Mouse (Mus musculus): Measurements from ENCODE around the gene Gria3. TPM values are rescaled to one million over a fixed set of nuclear protein-coding genes. Genes with fewer than 3 reads are reported as not detected.

Gria3 gene
- 7.4 and 11.3 TPM in 2 replicates for polyA plus RNA-seq (2014; fragmentation: Nextera tagmentation; extraction: Ambion mirVana)

DNA sequence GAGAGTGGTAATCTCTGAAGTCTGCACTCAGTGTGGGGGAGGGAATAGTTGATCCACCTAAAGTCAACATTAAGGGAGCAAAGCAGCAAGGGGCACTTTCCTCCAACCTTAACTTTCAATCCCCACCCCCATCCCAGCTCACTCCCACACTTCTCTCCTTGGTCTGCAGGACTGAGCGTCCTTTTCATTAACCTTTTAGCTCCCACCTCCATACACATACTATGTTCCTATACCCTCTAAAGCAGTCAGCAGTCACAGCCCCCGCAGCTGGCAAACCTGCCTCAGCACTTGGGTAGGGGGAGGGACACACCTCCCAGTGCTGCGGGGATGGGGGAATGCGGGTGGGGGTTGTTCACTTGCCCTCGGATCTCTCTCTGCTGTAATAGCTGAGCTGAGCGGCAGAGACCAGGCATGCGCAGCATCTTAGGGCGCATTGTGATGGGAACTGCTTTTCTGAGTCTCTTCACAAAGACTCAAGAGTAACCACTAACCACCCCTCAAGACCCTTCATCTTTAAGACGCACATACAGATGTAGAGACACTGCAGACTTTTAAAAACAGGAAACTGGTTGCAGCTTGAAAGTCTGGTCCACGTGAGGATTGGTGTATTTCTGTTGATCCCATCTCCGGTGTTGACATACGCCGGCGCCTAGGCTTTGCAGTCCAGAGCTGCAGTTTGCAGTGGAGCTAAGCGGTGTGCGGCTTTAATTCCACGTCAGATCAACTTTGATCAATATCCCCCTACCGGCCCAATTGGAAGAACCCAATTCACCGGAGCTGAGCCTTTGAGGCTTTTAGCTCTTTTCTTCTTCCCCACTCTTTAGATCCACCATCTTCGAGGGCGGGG, at the start of gene Gria3:
Gene Gria3, plus strand, starts transcription at position 797 of the 847 bp plus-strand sequence.
- no peak for TF ChIP-seq CTCF (IDR thresholded peaks at IDR 0.05; ENCODE audit: low read depth)
- 12% methylated on average over 21 of the region's 21 CpGs for WGBS
- H3K4me1 ChIP-seq (ENCODE audit: insufficient read depth), result no peaks in the 10 kb centered on the region
- peak within 1 kb of the TSS; percentile 13; the same call in 1 of the 2 replicates for H3K27ac ChIP-seq (ENCODE audit: low read depth)
- no peaks in the 10 kb centered on the region for H3K36me3 ChIP-seq (ENCODE audit: insufficient read depth)
- no peaks in the 10 kb centered on the region for H3K9me3 ChIP-seq (ENCODE audit: low read depth, low read length)
- H3K9ac ChIP-seq, result peak within 1 kb of the TSS; percentile 23
- DNase-seq, result peak; percentile 54
- H3K4me2 ChIP-seq, result peak within 1 kb of the TSS; percentile 62
- H3K4me3 ChIP-seq (ENCODE audit: low read depth, low read length), result peak within 1 kb of the TSS; percentile 39
- no peaks in the 10 kb centered on the region for H3K27me3 ChIP-seq (ENCODE audit: insufficient read depth, low read length)
- peak; percentile 81 for ATAC-seq (ENCODE audit: insufficient read depth)

DNA sequence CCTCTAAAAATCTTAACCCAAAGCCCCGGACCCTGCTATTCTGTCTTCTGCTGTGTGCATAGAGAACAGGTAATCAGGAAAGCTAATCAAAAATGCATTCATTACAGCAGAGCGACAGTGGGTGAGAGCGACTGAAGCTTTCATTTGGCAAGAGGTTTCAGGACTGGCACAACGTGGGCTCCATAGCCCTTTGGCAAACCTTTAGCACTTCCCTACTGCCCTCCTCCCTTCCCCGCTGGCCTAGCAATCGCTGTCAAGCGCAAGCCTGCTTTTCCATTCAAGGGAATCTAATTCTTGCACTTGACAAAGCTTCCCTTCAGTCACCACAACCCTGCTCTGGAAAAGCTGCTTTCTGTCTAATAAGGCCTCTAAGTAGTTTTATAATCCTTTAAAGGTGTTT, 13.6 kb upstream of the Gria3 start:
- H3K36me3 ChIP-seq (ENCODE audit: insufficient read depth), result no peaks in the 10 kb centered on the region
- WGBS, result 66% methylated on average over 7 of the region's 7 CpGs
- no peaks in the 10 kb centered on the region for H3K4me1 ChIP-seq (ENCODE audit: insufficient read depth)
- no peak overlapping the region for H3K27ac ChIP-seq (ENCODE audit: low read depth)
- DNase-seq (no peak), ATAC-seq (ENCODE audit: insufficient read depth) (no peak)
- H3K9ac ChIP-seq, result no peak overlapping the region
- no peaks in the 10 kb centered on the region for H3K9me3 ChIP-seq (ENCODE audit: low read depth, low read length)
- no peaks in the 10 kb centered on the region for H3K27me3 ChIP-seq (ENCODE audit: insufficient read depth, low read length)
- no peak for TF ChIP-seq CTCF (IDR thresholded peaks at IDR 0.05; ENCODE audit: low read depth)
- H3K4me2 ChIP-seq, result no peak overlapping the region
- no peak overlapping the region for H3K4me3 ChIP-seq (ENCODE audit: low read depth, low read length)

DNA sequence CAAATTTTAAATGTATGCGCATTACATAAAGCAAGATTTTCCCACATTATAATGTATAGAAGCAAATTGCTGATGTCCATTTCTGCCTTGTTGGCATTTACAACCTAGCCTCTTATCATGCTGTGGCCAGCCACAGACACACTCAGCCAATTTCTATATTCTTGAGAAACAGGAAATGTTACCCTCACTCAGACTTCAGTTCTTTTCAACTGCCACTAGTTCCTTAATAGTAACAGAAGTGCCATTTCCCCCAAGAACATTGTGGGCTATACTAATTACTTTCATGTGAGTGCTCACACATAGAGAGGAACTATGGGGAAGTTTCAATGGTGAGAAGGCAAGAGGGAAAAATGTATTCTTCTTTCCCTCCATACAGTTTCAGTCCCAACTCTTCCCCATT, 11.6 kb upstream of the Gria3 start:
- Histone ChIP-seq H3K27me3 (ENCODE audit: insufficient read depth, low read length) (no peaks in the 10 kb centered on the region), H3K36me3 (ENCODE audit: insufficient read depth) (no peaks in the 10 kb centered on the region), H3K27ac (ENCODE audit: low read depth) (no peak overlapping the region), H3K4me1 (ENCODE audit: insufficient read depth) (no peaks in the 10 kb centered on the region), H3K4me2 (no peak overlapping the region), H3K9me3 (ENCODE audit: low read depth, low read length) (no peaks in the 10 kb centered on the region), H3K9ac (no peak overlapping the region), H3K4me3 (ENCODE audit: low read depth, low read length) (no peak overlapping the region)
- TF ChIP-seq CTCF (IDR thresholded peaks at IDR 0.05; ENCODE audit: low read depth), result no peak
- ATAC-seq (ENCODE audit: insufficient read depth) (no peak), DNase-seq (no peak)
- 93% methylated on average over 1 of the region's 1 CpGs for WGBS

DNA sequence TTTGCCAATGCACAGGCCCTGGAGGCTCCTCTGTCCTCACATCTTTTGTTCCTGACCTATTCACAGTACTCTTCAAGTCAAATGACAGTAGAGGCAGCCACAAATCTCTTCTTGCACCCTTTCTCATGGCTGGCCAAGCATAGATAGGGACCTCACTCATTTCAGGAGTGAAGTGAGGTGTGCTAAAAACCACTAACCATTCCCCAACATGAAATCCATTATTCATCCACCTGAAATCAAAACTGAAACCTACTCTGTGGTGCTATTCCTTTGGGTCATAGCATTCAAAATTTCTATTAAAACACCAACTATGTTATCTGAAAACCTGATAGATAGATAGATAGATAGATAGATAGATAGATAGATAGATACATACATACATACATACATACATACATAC, 2.2 kb upstream of the Gria3 start:
- H3K27ac ChIP-seq (ENCODE audit: low read depth), result no peak overlapping the region
- H3K4me2 ChIP-seq, result no peak overlapping the region
- H3K9me3 ChIP-seq (ENCODE audit: low read depth, low read length), result no peaks in the 10 kb centered on the region
- H3K27me3 ChIP-seq (ENCODE audit: insufficient read depth, low read length), result no peaks in the 10 kb centered on the region
- no peak for TF ChIP-seq CTCF (IDR thresholded peaks at IDR 0.05; ENCODE audit: low read depth)
- DNase-seq, result no peak
- no peak for ATAC-seq (ENCODE audit: insufficient read depth)
- H3K9ac ChIP-seq, result no peak overlapping the region
- no peaks in the 10 kb centered on the region for H3K4me1 ChIP-seq (ENCODE audit: insufficient read depth)
- no peaks in the 10 kb centered on the region for H3K36me3 ChIP-seq (ENCODE audit: insufficient read depth)
- H3K4me3 ChIP-seq (ENCODE audit: low read depth, low read length), result no peak overlapping the region

DNA sequence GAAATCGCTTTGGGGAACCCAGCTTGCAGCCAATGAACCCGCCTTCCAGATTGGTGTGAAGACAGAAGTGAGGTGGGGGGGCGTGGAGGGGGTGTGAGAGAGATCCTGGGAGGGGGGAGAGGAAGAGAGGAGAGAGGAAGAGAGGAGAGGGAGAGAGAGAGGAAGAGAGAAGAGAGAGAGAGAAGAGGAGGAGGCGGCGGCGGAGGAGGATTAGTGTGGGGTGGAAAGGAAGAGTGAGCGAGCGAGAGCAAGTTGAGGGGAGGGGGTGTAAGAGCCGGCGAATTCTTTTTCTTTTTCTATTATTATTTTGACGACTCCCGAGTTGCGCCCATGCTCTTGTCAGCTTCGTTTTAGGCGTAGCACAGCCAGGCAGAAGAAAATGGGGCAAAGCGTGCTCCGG, 532 bp downstream of the Gria3 start:
- no peak for TF ChIP-seq CTCF (IDR thresholded peaks at IDR 0.05; ENCODE audit: low read depth)
- no peaks in the 10 kb centered on the region for H3K36me3 ChIP-seq (ENCODE audit: insufficient read depth)
- ATAC-seq (ENCODE audit: insufficient read depth), result no peak
- 9% methylated on average over 17 of the region's 17 CpGs for WGBS
- H3K27me3 ChIP-seq (ENCODE audit: insufficient read depth, low read length), result no peaks in the 10 kb centered on the region
- no peaks in the 10 kb centered on the region for H3K9me3 ChIP-seq (ENCODE audit: low read depth, low read length)
- no peak overlapping the region for H3K27ac ChIP-seq (ENCODE audit: low read depth)
- peak overlapping the region; percentile 62 for H3K4me2 ChIP-seq
- H3K4me3 ChIP-seq (ENCODE audit: low read depth, low read length), result peak overlapping the region; percentile 39
- peak; percentile 19 for DNase-seq
- peak overlapping the region; percentile 18; the same call in 1 of the 2 replicates for H3K9ac ChIP-seq
- H3K4me1 ChIP-seq (ENCODE audit: insufficient read depth), result no peaks in the 10 kb centered on the region

DNA sequence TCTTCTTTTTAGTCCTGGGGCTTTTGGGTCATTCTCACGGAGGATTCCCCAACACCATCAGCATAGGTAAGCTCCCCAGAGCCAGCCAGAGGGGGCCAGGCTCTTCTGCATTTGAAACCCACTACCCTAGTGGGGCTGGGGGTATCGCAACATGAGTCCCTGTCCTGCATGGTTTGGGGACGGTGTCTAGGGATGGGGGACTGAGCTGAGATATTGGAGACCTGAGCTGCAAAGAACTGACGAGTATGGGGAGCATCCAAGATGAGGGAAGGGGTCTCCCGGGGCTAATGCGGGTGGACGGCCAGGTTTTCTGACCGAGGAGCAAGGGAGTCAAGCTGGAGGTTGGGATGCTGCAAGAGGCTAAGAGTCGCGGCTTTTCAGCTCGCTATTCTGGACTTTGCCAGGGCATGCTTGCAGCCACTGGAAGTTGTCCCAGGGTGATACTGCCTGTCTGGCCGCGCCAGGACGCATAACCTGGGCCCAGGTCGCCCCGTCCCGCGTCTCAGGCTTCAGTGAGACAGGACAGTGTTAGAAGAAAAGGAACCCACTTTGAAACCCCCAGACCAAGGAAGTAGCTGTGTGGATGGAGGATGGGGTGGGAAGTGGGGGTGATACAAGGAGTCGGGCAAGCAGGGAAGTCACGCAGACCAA, 1.1 kb downstream of the Gria3 start:
- Histone ChIP-seq H3K9me3 (ENCODE audit: low read depth, low read length) (no peaks in the 10 kb centered on the region), H3K27me3 (ENCODE audit: insufficient read depth, low read length) (no peaks in the 10 kb centered on the region), H3K9ac (peak overlapping the region; percentile 18), H3K36me3 (ENCODE audit: insufficient read depth) (no peaks in the 10 kb centered on the region), H3K27ac (ENCODE audit: low read depth) (peak overlapping the region; percentile 13; the same call in 1 of the 2 replicates), H3K4me3 (ENCODE audit: low read depth, low read length) (peak overlapping the region; percentile 39), H3K4me2 (peak overlapping the region; percentile 62), H3K4me1 (ENCODE audit: insufficient read depth) (no peaks in the 10 kb centered on the region)
- DNase-seq (peak; percentile 36), ATAC-seq (ENCODE audit: insufficient read depth) (peak; percentile 36; the same call in 1 of the 2 replicates)
- no peak for TF ChIP-seq CTCF (IDR thresholded peaks at IDR 0.05; ENCODE audit: low read depth)
- 8% methylated on average over 20 of the region's 20 CpGs for WGBS

DNA sequence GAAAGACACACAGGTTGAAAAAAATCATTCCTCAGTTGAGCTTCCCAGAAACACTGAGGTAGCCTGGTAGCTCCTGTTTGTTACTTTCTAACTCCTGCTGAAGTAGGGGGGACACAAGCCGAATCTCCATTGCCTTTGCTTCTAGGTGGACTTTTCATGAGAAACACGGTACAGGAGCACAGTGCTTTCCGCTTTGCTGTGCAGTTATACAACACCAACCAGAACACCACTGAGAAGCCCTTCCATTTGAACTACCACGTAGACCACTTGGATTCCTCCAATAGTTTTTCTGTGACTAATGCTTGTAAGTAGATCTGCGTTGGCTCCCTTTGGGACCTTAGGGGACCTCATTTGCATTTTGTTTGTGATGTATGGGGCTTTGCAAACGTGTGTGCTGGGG, 2.0 kb downstream of the Gria3 start:
- Histone ChIP-seq H3K4me3 (ENCODE audit: low read depth, low read length) (peak overlapping the region; percentile 39), H3K4me2 (peak overlapping the region; percentile 62), H3K27ac (ENCODE audit: low read depth) (peak overlapping the region; percentile 32; the same call in 1 of the 2 replicates), H3K4me1 (ENCODE audit: insufficient read depth) (no peaks in the 10 kb centered on the region), H3K9me3 (ENCODE audit: low read depth, low read length) (no peaks in the 10 kb centered on the region), H3K9ac (peak overlapping the region; percentile 18), H3K27me3 (ENCODE audit: insufficient read depth, low read length) (no peaks in the 10 kb centered on the region), H3K36me3 (ENCODE audit: insufficient read depth) (no peaks in the 10 kb centered on the region)
- 16% methylated on average over 6 of the region's 6 CpGs for WGBS
- DNase-seq (peak; percentile 15), ATAC-seq (ENCODE audit: insufficient read depth) (no peak)
- TF ChIP-seq CTCF (IDR thresholded peaks at IDR 0.05; ENCODE audit: low read depth), result no peak

Data from lung, embryonic 14.5 days (tissue).